7 mouse cellular contexts compared by ENCODE assay signal in the genomic region with DNA sequence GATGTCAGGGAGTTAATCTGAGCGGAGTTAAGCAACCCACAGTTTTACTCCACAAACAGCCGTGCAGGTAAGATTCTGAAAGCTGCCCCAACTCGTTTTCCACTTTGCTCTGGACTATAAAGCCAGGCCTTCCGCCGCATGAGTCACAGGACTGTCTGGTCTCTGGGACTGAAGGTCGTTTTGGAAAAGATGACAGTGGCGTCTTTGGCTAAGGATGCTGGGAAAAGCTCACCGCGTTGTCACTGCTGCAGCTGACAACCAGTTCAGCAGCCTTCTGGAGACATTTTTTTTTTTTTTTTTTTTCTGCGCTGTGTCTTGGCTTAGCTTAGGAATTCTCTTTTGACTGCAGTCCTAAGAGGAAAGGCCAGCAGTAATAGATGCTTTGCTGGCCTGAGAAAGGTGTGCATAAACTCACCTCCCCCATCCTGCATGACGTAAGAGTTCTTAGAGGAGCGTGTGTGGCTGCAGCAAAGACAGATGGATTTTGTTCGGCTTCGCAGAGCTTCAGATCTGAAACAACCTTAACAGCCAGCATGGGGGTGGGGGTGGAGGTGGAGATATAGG. TPM values are rescaled to one million over a fixed set of nuclear protein-coding genes. Genes with fewer than 3 reads are reported as not detected.
A peak's percentile ranks its signal among the peaks of the same experiment; 100 is the strongest.
DNase-seq lines count a peak whose midpoint lies in the region; ATAC-seq lines count a peak whose summit lies in the region.

No protein-coding gene starts in this region.

- H3K36me3 ChIP-seq in embryonic facial prominence, embryonic 10.5 days (replicated peaks) = no peaks in the 10 kb centered on the region
- H3K36me3 ChIP-seq in hindbrain, embryonic 16.5 days (ENCODE audit: control insufficient read depth, insufficient read depth, low read length) = no peaks in the 10 kb centered on the region
- H3K36me3 ChIP-seq in liver, embryonic 13.5 days = no peaks in the 10 kb centered on the region

- no peak overlapping the region for H3K4me3 ChIP-seq in embryonic facial prominence, embryonic 10.5 days
- H3K4me3 ChIP-seq in hindbrain, embryonic 16.5 days (ENCODE audit: low read length) = no peak overlapping the region
- H3K4me3 ChIP-seq in liver, embryonic 13.5 days (replicated peaks) = no peak overlapping the region

- intact Hi-C loops in left cerebral cortex, postnatal 36 days (cut with DNase I) = no loop called here
- intact Hi-C loops in left cerebral cortex, postnatal 4 days (cut with DNase I) = no loop called here

- peak overlapping the region; percentile 25 for H3K9ac ChIP-seq in hindbrain, embryonic 16.5 days (ENCODE audit: low read depth, low read length)
- no peak overlapping the region; the same call in 1 of the 2 replicates for H3K9ac ChIP-seq in liver, embryonic 13.5 days

- peaks cover 39% of the 10 kb centered on the region for H3K4me1 ChIP-seq in embryonic facial prominence, embryonic 10.5 days
- H3K4me1 ChIP-seq in hindbrain, embryonic 16.5 days (ENCODE audit: control insufficient read depth, insufficient read depth, low read depth, low read length) = peaks cover 13% of the 10 kb centered on the region
- peaks cover 49% of the 10 kb centered on the region for H3K4me1 ChIP-seq in liver, embryonic 13.5 days (replicated peaks)

- peak; percentile 49 for ATAC-seq in hindbrain, embryonic 16.5 days
- no peak for ATAC-seq in liver, embryonic 13.5 days (ENCODE audit: low read depth)

- peak; percentile 37 for DNase-seq in left cerebral cortex, postnatal 36 days (ENCODE audit: low spot score in 2 of 2)
- no peak for DNase-seq in left cerebral cortex, postnatal 4 days
- DNase-seq in R1 (ENCODE audit: low read depth, low spot score) = peak; percentile 27
- no peak for DNase-seq in embryonic facial prominence, embryonic 10.5 days (ENCODE audit: low spot score)
- no peak for DNase-seq in liver, embryonic 13.5 days
- DNase-seq in thymus, postnatal 0 days (ENCODE audit: low spot score) = peak; percentile 74

- peak overlapping the region; percentile 41 for H3K4me2 ChIP-seq in hindbrain, embryonic 16.5 days (ENCODE audit: low read length)
- H3K4me2 ChIP-seq in liver, embryonic 13.5 days = peak overlapping the region; percentile 8; the same call in 1 of the 2 replicates

- H3K27ac ChIP-seq in embryonic facial prominence, embryonic 10.5 days (replicated peaks) = peak overlapping the region; percentile 63
- H3K27ac ChIP-seq in hindbrain, embryonic 16.5 days (ENCODE audit: low read depth, low read length) = peak overlapping the region; percentile 69
- peak overlapping the region; percentile 78 for H3K27ac ChIP-seq in liver, embryonic 13.5 days

- no peaks in the 10 kb centered on the region for H3K9me3 ChIP-seq in embryonic facial prominence, embryonic 10.5 days
- H3K9me3 ChIP-seq in hindbrain, embryonic 16.5 days (ENCODE audit: control insufficient read depth, low read length) = no peaks in the 10 kb centered on the region
- H3K9me3 ChIP-seq in liver, embryonic 13.5 days (replicated peaks) = no peaks in the 10 kb centered on the region

- H3K27me3 ChIP-seq in embryonic facial prominence, embryonic 10.5 days (replicated peaks; ENCODE audit: low read depth, poor library complexity, severe bottlenecking) = 0 out of 2 replicates have a peak, but pooled peaks cover 2% of the 10 kb centered on the region
- H3K27me3 ChIP-seq in hindbrain, embryonic 16.5 days (replicated peaks; ENCODE audit: control insufficient read depth, insufficient read depth, low read length) = no peaks in the 10 kb centered on the region
- H3K27me3 ChIP-seq in liver, embryonic 13.5 days = no peaks in the 10 kb centered on the region

- 52% methylated on average over 14 of the region's 14 CpGs for WGBS in embryonic facial prominence, embryonic 10.5 days
- 46% methylated on average over 14 of the region's 14 CpGs for WGBS in hindbrain, embryonic 16.5 days
- 54% methylated on average over 14 of the region's 14 CpGs for WGBS in liver, embryonic 13.5 days (ENCODE audit: insufficient replicate concordance)

RNA-seq across cellular contexts. Expression of a gene that starts 47.7 kb away (rescaled TPM):
- 10 to 100 TPM; 35.8 to 59.8 TPM for total RNA-seq in left cerebral cortex, postnatal 36 days (2021)
- total RNA-seq in left cerebral cortex, postnatal 4 days (2021) = 10 to 100 TPM; 52.5 to 57.9 TPM
- polyA plus RNA-seq in embryonic facial prominence, embryonic 10.5 days (2016; fragmentation: Nextera tagmentation; extraction: Ambion mirVana) = 49.2 and 54.8 TPM in 2 replicates
- 34.0 and 35.3 TPM in 2 replicates for polyA plus RNA-seq in hindbrain, embryonic 16.5 days (2015; fragmentation: Nextera tagmentation; extraction: Ambion mirVana)
- polyA plus RNA-seq in liver, embryonic 13.5 days (2015; fragmentation: Nextera tagmentation; extraction: Ambion mirVana) = 18.8 and 25.6 TPM in 2 replicates
- 52.6 and 64.2 TPM in 2 replicates for polyA plus RNA-seq in thymus, postnatal 0 days (2015; fragmentation: Nextera tagmentation; extraction: Ambion mirVana)

Comparison
In these comparisons a context has a peak if more than half of its experiments do, and no peak if none do; other contexts are left out.
1. DNase-seq: peak in left cerebral cortex, postnatal 36 days (2 of 2), R1 (single experiment) and thymus, postnatal 0 days (single experiment); none in left cerebral cortex, postnatal 4 days (single experiment), embryonic facial prominence, embryonic 10.5 days (single experiment) and liver, embryonic 13.5 days (single experiment).
2. Peak in every context shown above with its lines, with median percentiles within 50 percentile points of each other: H3K27ac ChIP-seq.